Comparison of ENCODE assay signal across 8 mouse cellular contexts in genomic region chr7:130693800-130694193, GRCm38 (mm10).
DNase-seq lines count a peak whose midpoint lies in the region; ATAC-seq lines count a peak whose summit lies in the region.

No protein-coding gene starts in this region.

- peak overlapping the region; percentile 95 for H3K27ac ChIP-seq in kidney, embryonic 16.5 days (ENCODE audit: low read length)
- H3K27ac ChIP-seq in hindbrain, embryonic 15.5 days (replicated peaks) = peak overlapping the region; percentile 99
- peak overlapping the region; percentile 97; the same call in 1 of the 2 replicates for H3K27ac ChIP-seq in neural tube, embryonic 11.5 days (ENCODE audit: low read depth, low read length)

- H3K27me3 ChIP-seq in kidney, embryonic 16.5 days (ENCODE audit: insufficient read depth, low read length) = no peaks in the 10 kb centered on the region
- H3K27me3 ChIP-seq in hindbrain, embryonic 15.5 days = no peaks in the 10 kb centered on the region
- H3K27me3 ChIP-seq in neural tube, embryonic 11.5 days (ENCODE audit: control insufficient read depth, insufficient read depth, low read length) = no peaks in the 10 kb centered on the region

- H3K4me3 ChIP-seq in kidney, embryonic 16.5 days (ENCODE audit: low read length) = peak overlapping the region; percentile 60
- peak overlapping the region; percentile 89 for H3K4me3 ChIP-seq in hindbrain, embryonic 15.5 days
- H3K4me3 ChIP-seq in neural tube, embryonic 11.5 days (ENCODE audit: low read depth, low read length) = peak overlapping the region; percentile 60

- peak overlapping the region; percentile 74 for H3K4me2 ChIP-seq in kidney, embryonic 16.5 days (replicated peaks; ENCODE audit: low read depth, low read length)
- H3K4me2 ChIP-seq in hindbrain, embryonic 15.5 days = peak overlapping the region; percentile 81
- H3K4me2 ChIP-seq in neural tube, embryonic 11.5 days (ENCODE audit: low read depth) = peak overlapping the region; percentile 75

- H3K36me3 ChIP-seq in kidney, embryonic 16.5 days (ENCODE audit: insufficient read depth, low read length) = no peaks in the 10 kb centered on the region
- H3K36me3 ChIP-seq in hindbrain, embryonic 15.5 days = no peaks in the 10 kb centered on the region
- H3K36me3 ChIP-seq in neural tube, embryonic 11.5 days (ENCODE audit: control insufficient read depth, insufficient read depth, low read length) = no peaks in the 10 kb centered on the region

- peak overlapping the region; percentile 85 for H3K9ac ChIP-seq in kidney, embryonic 16.5 days (replicated peaks; ENCODE audit: low read length)
- H3K9ac ChIP-seq in hindbrain, embryonic 15.5 days = peak overlapping the region; percentile 99
- H3K9ac ChIP-seq in neural tube, embryonic 11.5 days (ENCODE audit: low read length) = peak overlapping the region; percentile 87

- peaks cover 54% of the 10 kb centered on the region for H3K4me1 ChIP-seq in kidney, embryonic 16.5 days (ENCODE audit: insufficient read depth, low read length)
- peaks cover 51% of the 10 kb centered on the region for H3K4me1 ChIP-seq in hindbrain, embryonic 15.5 days (replicated peaks)
- peaks cover 34% of the 10 kb centered on the region for H3K4me1 ChIP-seq in neural tube, embryonic 11.5 days (ENCODE audit: control insufficient read depth, insufficient read depth, low read length)

- 13% methylated on average over 11 of the region's 11 CpGs for WGBS in kidney, embryonic 16.5 days
- WGBS in hindbrain, embryonic 15.5 days = 8% methylated on average over 11 of the region's 11 CpGs
- WGBS in neural tube, embryonic 11.5 days = 23% methylated on average over 11 of the region's 11 CpGs

- DNase-seq in kidney, adult 9 months = no peak
- peak; percentile 70 to 73 for DNase-seq in cerebellum, postnatal 25 days
- peak; percentile 43 for DNase-seq in neural tube, embryonic 11.5 days (ENCODE audit: low spot score)
- no peak for DNase-seq in gastrocnemius, adult 18-20 months (ENCODE audit: low spot score)
- DNase-seq in testis, postnatal 14 days (ENCODE audit: low spot score) = no peak
- DNase-seq in spleen, adult 18-20 months = no peak

- ATAC-seq in kidney, embryonic 16.5 days (ENCODE audit: low FRiP score, low TSS enrichment) = peak; percentile 31; the same call in 1 of the 2 replicates
- ATAC-seq in hindbrain, embryonic 15.5 days (ENCODE audit: low FRiP score, low read depth) = peak; percentile 4; the same call in 1 of the 2 replicates
- no peak for ATAC-seq in neural tube, embryonic 11.5 days (ENCODE audit: insufficient read depth, low FRiP score, low TSS enrichment)

- no peaks in the 10 kb centered on the region for H3K9me3 ChIP-seq in kidney, embryonic 16.5 days (ENCODE audit: low read length)
- H3K9me3 ChIP-seq in hindbrain, embryonic 15.5 days = no peaks in the 10 kb centered on the region
- no peaks in the 10 kb centered on the region for H3K9me3 ChIP-seq in neural tube, embryonic 11.5 days (ENCODE audit: control insufficient read depth, low read length)

Comparison
In these comparisons a context has a peak if more than half of its experiments do, and no peak if none do; other contexts are left out.
1. DNase-seq: peak in cerebellum, postnatal 25 days (2 of 2) and neural tube, embryonic 11.5 days (single experiment); none in kidney, adult 9 months (single experiment), gastrocnemius, adult 18-20 months (single experiment), testis, postnatal 14 days (single experiment) and spleen, adult 18-20 months (0 of 2).
2. Peak in every context shown above with its lines, with median percentiles within 50 percentile points of each other: H3K27ac ChIP-seq, H3K4me2 ChIP-seq, H3K4me3 ChIP-seq and H3K9ac ChIP-seq.